Mouse (Mus musculus) ES-Bruce4 (cell line): ENCODE data around the gene Setd1b.

Source experiments
- CTCF ChIP-seq: IDR thresholded peaks from one replicate; pipeline ENCODE4 v1.8.1; 2011; ENCODE audit warnings: low read depth, low read length
- POLR2A ChIP-seq: IDR thresholded peaks from one replicate; pipeline ENCODE4 v1.8.1; 2011; ENCODE audit warnings: low read length; ENCODE audit not compliant: insufficient read depth

DNA sequence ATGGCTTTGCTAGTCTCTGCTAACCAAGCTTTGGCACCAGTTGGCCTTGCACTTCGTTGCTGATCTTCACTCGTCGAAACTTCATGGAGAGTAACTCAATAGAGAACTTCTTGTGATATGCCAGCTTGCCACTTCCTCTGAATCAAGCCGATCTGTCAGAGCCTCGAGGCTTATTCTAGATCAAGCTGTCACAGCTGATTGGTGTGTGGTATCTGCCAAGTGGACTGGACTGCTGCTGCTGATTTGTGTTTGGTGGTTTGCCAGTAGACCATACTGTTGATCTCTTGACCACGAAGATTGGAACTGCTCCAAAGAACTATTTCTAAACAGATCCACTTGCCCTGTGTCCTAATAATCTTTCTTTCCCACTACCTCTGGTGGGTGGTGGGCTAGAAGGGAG is 49.4 kb downstream of the Setd1b start:
- TF ChIP-seq CTCF = no peak
- no peak for TF ChIP-seq POLR2A
